Mouse (Mus musculus) heart, adult 9 months (tissue): Measurements from ENCODE around the gene Igf2.

ENCODE experiments used
- DNase-seq, 2 experiments: peaks; one replicate each; pipeline ENCODE4 v3.0.0; 2022; ENCODE audit warnings: low spot score in 2 of 2

Gene Igf2

DNA sequence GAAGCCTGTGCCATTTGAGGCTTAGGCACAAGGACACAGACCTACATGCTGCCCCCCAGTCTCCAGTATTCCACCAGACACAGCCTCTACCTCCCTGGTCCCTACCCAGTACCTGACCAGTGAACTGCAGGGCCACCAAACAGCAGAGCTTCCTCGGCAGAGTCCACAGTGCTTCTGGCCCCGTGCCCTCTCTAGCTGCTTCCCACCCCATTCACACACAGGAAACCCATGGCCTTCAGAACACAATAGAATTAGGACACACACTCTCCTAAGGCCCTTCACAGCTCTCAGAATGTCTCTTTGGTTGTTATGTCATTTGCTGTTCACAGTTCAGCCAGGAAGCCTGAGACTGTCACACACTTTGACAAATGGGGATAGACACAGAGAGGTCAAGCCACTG, at the start of gene Igf2:
Gene Igf2 (minus strand): TSS at position 158 of the 400 bp plus-strand sequence.
- peak in 1 of 2 experiments; percentile 24 for DNase-seq

DNA sequence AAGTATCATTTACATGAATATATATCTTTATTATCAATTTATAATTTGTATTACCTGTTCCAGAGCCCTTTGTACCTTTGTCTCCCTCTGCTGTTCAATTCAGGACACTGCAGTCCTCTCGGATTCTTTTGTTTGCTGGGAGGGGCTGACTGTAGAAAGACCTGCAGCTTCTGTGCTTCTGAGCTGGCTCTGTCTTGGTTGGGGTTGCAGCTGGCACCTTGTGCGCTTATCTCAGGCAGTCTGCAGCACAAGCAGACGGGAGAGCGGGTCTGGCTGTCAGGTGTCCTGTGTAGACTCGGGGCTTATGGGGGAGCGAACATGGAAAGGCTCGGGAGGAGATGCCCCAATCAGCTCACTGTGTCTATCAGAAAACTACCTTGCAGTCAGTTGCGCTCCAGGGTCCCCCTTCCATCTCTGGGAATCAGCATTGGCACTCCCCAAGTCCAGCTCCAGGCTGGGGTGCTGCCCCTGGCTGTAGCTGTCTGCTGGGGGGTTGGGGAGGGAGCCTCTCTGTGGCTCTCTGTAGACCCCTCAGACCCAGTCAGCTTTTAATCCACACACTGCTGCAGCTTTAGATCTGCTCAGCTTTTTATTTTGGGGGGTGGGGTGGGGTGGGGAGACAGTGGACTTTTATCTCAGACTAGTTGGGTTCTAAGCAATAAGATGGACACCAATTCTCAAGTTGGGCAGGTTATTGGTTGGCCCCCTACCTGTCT, 48.3 kb upstream of the Igf2 start:
- DNase-seq = peak in 1 of 2 experiments; percentile 22

DNA sequence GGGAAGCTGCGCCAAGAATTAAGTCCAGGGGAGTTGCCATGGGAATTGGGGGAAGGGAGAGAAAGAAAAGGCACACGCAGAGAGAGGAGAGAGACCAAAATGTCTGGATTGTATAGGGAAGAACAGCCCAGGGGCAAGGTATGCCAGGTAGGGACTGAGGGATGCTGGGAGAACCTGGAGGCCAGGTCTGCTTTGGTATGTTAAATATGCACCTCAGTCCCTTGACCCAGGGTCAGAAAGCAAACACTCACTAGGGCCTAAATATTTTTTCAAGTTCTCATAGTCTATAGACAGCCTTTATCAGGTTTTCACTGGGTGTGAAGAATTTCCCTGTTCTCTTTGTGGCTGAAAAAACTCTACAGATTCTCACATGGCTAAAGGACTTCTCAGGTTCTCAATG, 40.3 kb upstream of the Igf2 start:
- no peak for DNase-seq

DNA sequence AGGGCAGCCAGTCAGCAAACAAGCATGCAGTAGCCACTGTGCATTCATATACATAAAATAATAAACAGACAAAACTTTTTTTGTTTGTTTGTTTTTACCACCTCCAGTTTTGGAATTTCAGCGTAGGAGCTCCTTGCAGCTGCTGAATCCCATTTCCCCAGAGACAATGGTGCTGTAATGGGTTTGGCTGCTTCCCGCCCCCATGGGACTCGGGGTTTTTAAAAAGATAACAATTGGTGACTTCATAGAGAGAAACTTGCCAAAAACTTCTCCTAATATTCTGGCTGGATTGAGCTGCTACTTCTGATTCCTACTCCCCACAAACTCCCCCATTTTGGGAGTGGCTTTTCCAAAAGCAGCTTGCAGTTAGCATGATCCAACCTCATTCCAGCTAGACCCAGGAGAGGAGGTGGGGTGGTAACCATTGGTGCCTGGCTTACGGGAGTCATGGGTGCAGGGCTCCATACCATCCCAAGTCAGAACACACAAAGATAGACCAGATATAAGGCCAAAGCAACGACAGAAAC, 32.8 kb upstream of the Igf2 start:
- peak; percentile 68 to 81 for DNase-seq

DNA sequence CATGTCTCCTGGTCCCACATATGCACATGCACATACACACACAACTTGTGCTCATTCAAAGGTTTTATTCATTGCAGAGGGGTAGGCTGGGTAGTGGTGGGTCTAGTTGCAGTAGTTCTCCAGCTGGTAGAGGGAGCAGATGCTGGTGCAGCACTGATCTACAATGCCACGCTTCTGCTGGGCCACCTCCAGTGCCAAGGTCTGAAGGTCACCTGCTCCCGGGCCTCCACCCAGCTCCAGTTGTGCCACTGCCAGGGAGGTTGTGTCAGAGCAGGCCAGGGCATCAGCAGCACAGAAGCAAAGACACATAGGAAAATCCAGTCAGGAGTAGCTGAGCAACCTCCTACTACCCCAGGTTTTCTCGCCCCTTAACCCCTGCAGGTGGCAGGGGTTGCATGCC, 12.0 kb upstream of the Igf2 start:
- DNase-seq = peak; percentile 26 to 62

DNA sequence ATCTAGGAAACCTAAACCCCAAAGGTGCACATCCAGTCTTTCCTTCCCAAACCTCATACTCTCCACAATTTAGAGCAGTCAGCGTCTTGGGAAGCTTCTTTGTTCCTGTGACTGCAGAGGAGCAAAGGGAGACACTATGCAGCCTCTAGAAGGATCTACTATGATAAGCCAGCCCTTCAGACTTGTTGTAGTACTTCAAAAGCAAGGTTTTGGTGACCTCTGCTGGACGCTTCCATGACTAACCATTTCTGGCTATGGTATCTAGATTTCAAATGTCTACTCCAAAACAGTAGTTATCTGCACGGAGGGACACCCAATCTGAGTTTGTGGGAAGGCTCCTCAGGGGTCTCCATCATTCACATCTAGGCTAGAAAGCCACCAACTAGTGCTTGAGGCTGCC, 9.0 kb upstream of the Igf2 start:
- peak in 1 of 2 experiments; percentile 25 for DNase-seq

DNA sequence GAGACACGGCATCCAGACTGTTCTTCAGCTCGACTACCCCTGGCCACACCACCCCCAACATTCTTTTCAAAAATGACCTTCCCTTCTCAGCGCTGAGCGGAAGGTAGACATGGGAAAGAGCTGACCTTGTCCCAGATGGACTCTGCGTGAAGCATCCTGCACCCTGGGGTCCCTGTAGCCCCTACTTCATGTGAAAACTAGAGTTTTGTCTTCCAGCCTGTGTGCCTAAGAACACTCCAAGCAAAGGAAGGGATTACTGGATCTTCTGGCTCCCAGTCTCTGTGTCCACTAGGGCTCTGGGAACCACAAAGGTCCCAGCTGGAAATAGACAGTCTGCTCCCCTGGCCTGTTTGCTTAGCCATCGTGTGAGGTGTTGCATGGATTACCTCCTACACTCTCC, 8.5 kb upstream of the Igf2 start:
- no peak for DNase-seq

DNA sequence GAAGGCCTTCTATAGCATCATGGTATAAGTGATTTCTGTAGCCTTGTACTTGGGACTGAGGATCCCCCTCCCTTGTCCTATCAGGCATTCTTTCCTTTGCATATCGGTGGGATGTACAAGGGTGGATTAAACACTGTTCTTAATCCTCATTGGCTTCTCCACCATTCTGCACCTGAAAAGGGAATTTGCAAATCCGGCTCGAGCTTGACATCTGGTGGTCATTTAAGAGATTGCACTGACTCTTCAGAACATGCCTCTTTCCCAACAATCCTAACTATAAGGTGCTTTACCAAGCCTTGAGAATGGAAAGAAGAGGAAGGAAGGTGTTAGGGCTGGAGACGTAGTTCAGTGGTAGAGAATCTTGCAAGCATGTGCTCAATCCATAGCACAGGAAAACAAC, 5.5 kb upstream of the Igf2 start:
- peak in 1 of 2 experiments; percentile 27 for DNase-seq

DNA sequence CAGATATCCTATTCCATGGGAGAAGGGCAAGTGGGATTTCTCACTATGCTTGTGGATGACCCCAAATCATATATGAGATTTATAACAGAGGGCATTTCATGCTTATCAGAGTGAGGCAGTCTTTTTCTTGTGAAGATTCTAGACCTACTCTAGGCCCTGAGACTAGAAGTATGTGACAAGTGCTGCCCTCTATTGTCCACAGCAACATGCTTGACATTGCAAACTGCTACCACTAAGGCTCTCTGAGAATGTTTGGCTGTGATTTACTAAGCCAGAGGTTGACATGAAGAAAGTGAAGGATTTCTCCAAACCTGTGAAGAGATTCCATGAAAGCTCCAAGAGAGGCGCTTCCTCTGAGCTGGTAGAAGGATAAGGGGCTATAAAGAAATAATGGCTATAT, 4.5 kb upstream of the Igf2 start:
- no peak for DNase-seq

DNA sequence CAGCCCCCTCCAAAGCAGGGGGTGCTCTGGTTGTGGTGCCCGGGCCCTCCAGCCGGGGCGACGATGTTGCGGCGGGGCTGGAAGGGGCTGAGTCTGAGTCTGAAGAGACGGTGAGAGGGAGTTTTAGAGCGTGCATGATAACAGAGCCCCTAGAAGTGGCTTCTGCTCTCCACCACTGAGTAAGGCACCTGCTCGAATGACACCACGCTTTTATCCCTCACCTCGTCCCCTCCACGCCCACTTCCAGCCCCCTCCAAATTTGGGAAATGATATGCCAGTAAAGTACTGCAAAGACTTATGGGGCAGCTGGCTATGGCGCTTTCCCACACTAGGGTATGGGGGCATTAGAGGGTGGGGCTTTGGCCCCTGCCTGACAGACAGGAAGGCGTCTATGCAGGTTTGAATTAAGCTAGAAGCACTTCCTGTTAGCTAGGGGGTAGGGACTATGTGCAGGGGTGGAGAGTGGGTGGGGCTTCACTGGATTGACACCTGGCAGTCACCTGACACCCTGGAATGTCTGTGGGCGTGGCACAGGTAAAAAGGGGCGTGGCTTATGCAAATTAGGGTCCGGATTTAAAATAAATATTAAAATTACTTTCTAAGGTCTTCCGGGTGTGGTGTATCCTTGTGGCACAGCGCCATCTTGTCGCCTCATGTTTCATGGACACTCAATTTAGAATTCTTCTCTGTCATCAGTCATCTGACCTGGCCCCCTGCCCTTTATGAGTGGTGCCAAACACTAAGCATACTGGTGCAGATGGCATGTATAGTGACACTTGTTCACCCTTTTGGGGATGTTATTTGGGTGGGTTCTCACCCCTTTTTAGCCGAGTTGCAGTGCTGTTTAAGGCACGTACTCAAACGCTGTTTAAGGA, 3.4 kb upstream of the Igf2 start, which contains the start of gene Gm49394:
Gene Gm49394 (minus strand): TSS at position 192 of the 875 bp plus-strand sequence.
- DNase-seq = no peak

DNA sequence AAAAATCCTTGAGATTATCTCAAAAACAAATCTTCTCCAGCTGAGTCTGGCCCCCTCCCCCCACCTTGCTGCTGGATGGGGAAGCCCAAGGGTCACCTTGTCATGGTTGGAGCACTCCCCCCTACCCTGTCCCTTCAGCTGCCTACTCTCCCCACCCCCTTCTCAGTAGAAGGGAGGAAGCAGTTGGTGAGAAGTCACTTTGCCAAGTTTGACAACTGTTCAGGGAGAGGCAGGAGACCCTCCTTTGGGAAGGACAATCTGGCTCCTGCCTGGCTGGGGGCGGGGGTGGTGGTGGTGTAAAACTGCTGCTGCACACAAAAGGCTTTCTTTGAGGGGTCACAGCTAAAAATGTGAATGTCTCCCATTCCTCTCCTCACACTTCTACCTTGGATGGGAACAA, 1.7 kb upstream of the Igf2 start:
- DNase-seq = no peak

DNA sequence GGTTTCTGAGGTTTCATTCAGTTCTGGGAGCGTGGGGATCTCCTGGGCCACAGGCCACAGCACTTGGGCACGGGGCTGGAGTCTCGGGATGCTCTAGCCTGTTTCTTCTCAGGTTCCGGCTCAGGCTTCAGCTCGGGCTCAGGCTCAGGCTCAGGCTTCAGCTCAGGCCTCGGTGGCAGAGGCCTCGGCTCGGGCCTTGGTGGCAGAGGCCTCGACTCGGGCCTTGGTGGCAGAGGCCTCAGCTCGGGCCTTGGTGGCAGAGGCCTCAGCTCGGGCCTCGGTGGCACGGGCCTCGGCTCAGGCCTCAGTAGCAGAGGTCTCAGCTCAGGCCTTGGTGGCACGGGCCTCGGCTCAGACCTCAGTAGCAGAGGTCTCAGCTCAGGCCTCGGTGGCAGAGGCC, 905 bp upstream of the Igf2 start:
- DNase-seq = no peak

DNA sequence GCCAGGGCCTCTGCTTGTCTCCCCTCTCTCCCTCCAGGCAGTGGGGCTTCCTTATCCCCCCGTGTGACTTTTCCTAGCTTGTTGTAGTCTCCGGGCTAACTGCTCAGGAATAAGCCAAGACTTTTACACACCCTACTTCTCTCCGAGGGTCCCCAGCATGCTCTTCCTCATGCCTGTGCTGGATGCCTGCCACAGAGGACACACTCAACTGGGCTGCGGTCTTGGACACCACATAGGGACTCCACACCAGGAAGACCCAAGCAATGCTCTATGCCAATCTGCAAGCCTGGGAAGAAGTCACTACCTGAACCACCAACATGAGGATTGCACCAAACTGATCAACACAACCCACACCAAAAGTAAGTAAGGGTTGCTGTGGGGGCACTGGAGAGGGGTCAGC, 507 bp downstream of the Igf2 start:
- no peak for DNase-seq

DNA sequence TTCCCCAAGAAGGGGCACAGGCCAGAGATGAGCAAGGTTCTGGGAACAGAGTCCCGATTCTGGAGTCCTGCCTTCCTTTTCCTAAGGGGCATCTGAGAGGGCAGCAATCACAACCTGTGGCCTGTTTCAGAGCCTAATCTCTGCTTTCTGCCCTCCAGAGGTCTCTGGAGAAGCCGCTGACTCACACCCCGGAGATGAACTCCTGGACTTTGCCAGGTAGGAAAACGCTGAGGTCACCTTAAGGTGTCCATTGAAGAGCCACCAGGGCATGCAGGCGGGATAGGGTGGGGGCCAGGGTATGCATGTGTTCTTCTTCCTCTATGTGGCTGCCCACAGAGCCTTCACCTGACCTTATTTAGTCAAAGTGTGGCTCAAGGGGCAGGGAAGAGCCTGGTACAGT, 1.3 kb downstream of the Igf2 start:
- no peak for DNase-seq

DNA sequence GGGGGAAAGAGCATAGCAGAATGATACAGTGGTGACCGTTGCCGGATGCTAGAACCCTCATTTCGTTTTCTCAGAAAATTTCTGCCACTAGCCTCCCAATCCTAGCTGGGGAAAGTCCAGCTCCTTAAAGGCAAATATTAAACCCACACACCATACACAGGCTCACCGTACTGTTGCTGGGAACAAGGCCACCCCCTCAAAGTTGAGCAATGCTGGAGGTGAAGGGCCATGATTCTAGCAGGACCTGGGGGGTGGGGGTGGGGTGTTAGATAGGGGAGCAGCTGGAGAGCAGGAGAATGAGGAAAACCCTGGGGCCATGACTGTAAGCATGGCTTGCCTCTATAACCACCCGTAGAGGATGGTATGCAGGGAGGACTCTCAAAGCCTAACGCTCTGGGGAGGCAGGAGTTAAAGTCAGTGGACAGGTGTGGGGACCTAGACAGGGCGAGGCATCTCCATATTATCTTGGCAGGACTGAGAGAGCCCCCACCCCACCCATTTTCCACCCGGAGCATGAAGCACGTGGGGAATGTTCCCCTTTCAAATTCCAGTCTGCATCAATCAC, 2.1 kb downstream of the Igf2 start:
- DNase-seq = no peak

DNA sequence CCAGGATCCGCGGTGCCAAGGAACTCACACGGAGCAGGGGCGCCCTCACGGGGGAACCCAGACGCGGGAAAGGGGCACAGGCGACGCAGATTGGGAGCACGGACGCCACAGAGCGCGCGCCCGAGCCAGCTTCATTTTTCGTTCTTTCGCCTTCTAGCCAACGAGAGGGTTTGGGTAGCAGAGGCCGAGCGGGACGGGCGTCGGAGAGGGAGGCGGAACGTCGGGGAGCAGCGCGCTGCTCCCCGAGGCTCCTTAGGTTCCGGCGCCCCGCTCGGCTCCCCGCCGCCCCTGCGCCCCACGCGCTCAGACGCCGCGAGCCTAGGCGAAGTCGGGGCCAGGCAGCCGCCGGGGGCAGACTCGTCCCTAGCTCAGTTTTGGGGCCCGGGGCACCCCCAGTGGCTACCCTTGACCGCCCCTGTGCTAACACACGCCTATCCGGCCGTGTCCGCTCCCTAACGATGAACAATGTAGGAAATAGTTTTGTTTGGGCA, 2.6 kb downstream of the Igf2 start:
- no peak for DNase-seq

DNA sequence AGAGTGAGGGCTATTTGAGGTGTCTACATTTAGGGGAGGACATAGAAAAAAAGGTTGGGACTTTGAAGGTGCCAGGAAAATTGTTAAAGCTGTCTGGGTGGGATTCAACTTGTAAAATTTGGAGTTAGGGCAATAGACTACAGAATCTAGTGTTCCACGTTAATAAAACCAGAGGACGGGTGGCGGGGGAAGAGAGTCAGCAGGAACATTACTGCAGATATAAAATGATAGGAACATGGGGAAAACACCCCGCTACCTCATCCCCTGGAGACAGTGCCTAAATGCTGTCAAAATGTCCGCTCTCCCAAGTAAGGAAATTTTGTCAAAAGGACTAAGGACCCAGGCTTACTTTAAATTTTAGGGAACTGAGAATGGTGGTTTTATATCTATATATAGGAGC, 3.5 kb downstream of the Igf2 start:
- no peak for DNase-seq

DNA sequence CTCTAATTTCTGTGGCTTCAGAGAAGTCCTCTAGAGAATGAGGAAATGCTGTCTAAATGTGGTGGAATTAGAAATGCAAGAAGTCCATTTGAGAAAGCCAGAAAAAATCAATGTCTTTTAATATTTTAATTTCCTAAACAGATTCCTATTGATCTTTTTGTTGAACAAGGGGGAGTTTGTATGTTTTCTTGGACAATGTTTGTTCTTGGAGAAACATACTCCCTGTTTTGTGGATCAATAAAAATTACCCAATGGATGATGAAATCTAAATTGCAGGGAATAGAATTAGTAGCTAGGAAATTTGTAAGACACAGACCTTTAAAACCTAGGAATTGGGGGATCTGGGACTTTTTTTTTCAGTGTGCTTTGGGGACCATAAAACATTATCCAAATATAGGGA, 4.8 kb downstream of the Igf2 start:
- no peak for DNase-seq

DNA sequence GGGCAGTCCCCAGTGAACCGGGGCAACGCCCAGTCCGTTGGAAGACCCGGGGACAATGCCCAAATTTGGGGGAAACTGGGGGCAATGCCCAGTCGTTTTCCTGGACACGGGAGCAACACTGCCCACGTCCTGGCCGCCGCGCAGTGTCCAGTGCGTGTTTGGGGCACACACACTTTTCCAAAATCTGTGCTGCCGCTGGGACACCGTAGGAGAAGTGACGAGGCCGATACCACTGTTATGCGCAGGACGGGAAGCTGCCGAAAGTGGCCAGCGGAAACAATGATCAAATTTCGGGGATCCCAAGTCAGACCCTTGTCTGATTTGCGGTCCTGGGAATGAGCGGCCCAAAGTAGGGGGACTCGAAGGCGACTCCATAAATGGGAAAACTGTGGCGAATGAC, 5.6 kb downstream of the Igf2 start:
- DNase-seq = no peak

DNA sequence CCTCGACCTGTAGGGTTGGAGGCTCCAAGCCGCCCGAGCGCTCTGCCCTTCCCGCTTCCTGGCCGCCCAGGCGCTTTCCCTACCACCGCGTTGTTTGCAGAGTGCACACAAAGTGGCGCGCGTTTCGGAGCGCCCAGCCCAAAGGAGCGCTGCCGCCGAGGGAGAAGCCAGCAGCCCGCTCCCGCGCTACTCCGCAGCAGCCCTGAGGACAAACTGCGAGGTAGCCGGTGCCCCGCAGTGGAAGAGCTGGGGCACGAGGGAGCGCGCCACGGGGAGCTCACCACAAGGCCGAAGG, 6.0 kb downstream of the Igf2 start:
- no peak for DNase-seq

DNA sequence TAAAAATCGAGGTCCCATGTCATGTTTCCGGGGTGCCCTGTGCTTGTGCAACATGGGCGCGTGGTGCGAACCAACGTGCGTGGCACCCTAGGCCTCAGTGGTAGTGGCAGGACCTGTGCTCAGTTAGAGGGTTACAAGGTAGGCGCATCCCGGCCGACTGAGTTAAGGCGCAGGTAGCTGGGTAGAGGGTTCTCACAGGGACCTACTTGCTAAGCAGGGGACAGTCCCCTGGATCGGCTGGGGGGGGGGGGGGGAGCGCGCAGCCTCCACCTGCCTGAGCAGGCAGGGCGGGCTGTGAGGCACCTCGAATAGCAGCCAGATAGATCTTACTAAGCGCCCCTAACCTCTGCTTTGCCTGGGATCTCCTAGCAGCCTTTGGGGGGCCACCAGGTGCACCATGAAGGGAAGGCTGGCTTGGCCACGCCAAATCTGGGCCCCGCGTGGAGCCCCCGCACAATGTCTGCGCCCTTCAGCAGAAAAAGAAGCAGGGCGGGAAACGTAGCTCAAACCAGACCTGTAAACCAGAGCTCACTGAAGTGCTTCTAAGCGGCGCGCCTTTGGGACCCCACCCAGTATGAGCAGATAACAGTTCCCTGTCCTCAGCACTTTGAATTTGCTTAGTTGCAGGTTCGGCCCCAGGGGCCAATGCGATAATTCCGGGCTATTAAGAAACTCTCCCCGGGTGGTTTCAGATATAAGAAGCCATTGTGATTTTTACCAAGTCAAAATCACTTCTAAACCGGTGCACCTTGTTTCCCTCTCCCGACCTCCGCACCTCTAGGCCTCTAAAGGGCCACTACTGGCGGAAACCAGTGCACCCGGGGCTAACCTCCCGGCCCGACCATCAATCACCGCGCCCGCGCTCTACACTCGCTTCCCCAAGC, 6.6 kb downstream of the Igf2 start:
- no peak for DNase-seq
